Mouse (Mus musculus): ENCODE results near the gene Sync.

Gene Sync

DNA sequence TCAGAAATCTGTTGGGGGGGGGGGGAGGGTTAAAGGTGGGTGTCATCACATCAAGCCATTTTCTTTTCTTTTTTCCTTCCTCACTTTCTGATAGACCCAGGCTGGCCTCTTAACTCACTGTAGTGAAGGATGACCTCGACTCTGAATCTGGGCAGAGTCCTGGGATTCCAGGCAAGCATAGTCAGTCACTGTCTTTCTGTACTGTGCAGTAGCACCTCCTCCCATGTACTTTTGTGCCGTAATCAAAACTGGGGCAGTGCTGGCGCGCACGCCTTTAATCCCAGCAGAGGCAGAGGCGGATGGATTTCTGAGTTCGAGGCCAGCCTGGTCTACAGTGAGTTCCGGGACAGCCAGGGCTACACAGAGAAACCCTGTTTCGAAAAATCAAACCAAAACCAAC lies 16.4 kb downstream of the Sync start:
- CTCF ChIA-PET, result no interaction called here

DNA sequence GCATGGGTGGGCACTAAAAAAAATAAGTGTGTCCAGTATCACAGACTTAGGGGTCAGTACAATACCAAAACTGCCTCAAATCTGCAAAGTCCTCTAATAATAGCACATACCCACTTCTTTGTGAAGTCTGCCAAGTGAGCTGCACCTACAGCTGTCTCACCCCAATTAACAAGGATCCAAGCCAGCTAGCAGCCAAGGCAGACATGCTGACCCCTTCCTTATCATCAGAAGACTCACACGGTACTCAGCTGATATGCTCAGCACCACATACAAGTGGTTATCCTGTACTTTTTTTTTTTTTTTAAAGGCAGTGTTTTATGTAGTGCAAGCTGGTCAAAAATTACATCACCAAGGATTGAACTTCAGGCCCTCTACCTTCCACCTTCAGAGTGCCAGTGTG lies 16.9 kb downstream of the Sync start:
- CTCF ChIA-PET, result no interaction called here

DNA sequence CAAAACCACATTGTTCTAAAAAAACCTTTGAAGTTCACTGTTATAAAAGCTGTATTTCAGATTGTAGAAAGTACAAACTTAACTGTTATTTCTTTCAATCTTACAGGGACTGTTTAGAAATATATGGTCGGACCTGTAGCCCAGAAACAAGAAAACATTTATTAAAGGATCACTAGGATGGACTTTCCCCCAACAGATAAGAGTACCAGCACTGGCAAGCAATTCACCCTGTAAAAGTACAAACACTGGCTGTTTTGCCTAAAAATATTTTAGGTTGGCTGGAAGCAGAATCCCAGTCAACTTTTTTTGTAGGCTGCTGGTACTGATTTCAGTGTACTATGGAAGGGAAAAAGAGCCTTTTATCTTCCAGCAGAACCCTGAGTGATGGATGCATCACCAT lies 20.5 kb downstream of the Sync start:
- CTCF ChIA-PET, result interaction anchor here (0.7 kb wide), 1 partner anchor 32 kb away, joined by 3 read pairs; no protein-coding TSS in a partner anchor

DNA sequence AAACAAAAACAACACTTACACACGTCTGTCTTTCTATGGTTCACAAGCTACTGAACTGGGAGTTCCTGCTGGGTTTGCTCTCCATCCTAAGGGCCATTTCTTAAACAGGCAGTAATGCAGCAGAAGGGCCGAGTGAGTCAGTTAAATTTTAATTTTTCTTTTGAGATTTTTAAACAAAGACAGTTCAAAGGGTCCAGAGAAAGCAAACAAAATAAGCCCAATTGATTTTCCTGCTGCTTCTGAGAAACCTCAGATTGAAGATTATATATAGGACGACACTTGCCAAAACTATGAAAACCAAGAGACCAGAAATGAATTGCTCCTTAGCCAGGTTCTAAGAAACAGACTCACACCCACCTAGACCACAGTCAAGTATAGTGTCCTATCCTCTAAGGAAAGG lies 26.5 kb downstream of the Sync start:
- CTCF ChIA-PET, result no interaction called here

DNA sequence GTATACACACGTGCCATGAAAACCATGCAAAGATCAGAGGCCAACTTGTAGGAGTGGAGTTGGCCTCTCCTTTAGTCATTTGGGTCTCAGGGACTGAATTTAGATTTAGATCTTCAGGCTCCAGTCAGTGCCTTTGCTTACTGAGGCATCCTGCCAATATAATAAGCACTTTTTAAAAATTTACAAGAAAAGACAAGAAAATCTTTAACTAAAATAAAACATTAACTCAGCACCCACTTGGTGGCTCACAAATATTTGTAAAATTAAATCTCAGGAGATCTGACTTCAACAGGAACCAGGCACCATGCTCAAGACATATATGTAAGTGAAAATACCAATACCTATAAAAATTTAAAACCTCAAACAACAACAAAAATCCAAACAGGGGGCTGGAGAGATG lies 33.5 kb downstream of the Sync start:
- CTCF ChIA-PET, result interaction anchor here (0.6 kb wide), 1 partner anchor 515 kb away, joined by 4 read pairs; no protein-coding TSS in a partner anchor

DNA sequence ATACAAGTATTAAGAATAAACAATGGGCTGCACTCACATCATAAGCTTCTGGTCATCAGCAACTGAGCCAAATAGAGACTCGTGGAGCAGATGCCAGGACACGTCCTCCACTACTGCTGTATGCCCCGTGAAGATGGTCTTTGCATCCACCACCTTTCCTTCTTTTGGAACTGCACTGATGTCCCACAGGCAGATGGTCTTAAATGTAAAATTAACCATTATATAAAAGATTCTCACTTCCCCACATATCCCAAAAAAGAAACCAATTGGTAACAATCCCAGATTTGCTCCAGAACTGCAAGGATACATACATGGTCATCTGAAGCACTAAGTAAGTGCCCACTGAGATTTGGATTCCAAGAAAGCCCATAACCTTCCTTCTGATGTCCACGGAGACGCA lies 34.6 kb downstream of the Sync start:
- CTCF ChIA-PET, result no interaction called here

DNA sequence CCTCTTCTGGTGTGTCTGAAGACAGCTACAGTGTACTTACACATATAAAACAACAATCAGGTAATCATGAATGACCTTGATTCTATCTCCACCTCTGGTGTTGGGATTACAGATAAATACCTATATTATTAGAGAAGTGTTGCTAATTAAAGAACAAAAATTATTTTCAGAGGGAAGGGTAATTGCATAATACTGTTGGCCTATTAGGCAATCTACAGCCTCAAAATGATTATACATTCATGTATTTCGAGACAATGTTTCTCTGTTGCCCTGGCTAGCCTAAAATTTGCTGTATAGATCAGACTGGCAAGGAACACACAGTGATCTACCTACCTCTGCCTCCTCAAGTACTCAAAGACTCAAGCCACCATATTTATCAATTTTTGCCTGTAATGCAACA lies 36.1 kb downstream of the Sync start:
- CTCF ChIA-PET, result interaction anchor here (0.7 kb wide), 1 partner anchor 33 kb away, joined by 9 read pairs; no protein-coding TSS in a partner anchor

DNA sequence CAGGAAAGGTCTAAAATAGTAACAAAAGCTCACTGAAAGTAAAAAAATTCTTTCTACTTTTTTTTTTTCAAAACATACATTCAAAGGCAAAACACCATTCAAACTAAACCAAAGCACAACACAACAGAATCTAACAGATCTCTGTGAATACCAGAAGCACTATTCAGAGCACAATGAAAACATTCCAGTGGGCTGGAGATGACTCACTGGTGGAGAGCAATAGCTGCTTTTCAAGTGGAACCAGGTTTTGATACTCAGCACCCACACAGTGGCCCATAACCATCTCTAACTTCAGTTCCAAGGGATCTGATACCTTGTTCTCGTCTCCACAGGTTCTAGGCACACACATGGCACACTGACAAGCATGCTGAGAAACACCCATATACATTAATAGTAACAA lies 37.3 kb downstream of the Sync start:
- CTCF ChIA-PET, result interaction anchor here (0.6 kb wide), 1 partner anchor 10 kb away, joined by 7 read pairs; no protein-coding TSS in a partner anchor

DNA sequence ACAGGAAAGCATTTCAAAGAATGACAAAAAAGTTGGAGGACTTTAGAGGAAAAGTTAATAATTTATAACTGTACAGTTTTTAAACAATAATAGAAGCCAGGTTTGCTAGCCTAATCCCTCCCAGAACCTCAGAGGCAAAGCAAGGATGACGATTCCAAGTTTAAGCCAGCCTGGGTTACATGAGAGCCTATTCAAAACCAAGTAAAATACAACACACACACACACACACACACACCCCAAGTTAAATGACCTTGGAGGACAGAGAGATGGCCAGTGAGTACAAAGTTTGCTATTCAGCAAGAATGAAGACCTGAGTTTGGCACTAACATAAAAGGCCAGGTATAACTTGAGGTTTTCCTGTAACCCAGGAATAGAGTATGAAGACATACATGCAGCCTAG lies 38.8 kb downstream of the Sync start:
- CTCF ChIA-PET, result no interaction called here

DNA sequence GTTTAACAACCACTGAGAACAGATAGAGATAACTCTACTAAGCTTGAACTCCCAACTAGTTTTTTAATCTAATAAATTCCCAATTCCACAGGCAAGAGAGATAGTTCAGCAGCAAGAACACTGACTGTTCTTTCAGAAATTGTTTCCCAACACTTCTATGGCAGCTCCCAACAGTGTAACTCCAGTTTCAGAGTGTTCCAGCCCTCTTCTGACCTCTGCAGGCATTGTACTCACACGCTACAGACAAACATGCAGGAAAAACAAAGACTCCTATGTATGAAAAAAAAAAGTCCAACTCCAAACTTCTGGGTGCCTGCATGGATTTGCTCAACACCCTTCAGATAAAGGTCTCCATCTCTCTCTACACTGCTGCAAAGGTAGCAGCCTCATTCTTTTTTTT lies 45.4 kb downstream of the Sync start:
- CTCF ChIA-PET, result no interaction called here

DNA sequence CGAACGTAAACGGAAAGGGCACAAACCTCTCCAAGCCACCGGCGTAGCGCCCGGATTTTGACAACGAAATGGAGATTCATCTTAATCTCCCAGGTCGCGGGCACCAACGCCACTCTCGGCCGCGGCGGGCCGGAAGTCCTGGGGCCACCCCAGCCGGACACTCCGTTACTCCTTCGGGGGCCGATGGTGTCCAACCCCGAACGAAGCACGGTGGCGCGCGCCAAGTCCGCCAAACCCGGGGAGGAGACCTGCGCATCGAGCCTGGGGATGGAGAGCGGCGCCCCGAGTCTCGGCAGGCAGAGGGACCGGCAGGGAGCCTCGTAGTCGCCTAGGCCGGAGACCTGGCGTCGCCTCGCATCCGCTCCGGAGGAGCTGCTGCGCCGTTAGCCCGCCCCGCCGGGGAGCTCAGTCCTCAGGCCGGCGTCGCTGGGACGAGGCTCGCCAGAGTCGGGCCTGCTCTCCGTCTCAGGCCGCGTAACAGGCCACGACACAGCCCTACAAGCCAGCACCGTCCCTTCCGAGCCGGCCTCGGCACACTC lies 47.3 kb downstream of the Sync start:
- CTCF ChIA-PET, result interaction anchor here (0.7 kb wide), 1 partner anchor 10 kb away, joined by 7 read pairs; no protein-coding TSS in a partner anchor

DNA sequence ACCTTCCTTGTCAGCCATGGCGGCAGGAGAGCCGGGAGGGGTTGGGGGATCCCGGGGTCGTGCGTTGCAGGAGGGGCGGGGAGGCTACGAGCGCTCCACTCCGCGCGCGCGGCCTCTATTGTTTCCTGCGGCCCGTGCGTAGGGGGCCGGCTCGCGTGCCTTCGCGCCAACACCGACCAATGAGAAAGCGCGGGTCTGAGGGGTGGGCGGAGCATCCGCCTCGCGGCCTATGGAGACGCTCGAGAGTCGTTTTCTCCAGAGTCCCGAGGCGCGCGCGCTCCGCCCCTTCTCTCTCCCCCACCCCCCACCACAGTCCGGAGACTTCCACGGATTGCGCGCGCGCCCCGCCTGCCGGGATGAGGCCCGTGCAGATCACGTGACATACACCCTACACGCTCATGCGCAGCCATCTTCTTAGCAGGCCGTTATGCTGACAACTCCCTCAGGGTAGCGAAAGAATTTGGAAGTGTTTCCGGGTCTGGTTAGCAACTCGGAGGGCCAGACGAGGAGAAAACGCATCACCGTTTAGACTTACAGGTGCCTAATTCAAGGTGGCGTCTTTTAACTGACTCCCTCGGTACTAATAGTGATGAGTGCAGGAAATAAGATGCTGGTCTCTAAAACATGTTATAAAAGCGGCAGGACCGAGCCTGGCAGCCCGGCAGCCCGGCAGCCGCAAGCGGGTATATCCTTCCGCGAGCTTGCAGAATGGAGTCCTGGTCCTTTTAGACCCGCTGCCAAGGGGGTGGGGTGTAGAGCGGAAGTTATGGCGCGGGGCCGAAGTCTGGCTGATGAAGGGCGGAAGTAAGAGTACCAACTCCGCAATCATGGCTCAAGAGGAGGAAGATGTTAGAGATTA lies 48.0 kb downstream of the Sync start, which contains the start of the genes Rbbp4 and Zbtb8os:
Gene Rbbp4, minus strand, starts transcription at position 155 of the 859 bp plus-strand sequence.
Gene Zbtb8os, plus strand, starts transcription at position 480 of the 859 bp plus-strand sequence.
- CTCF ChIA-PET, result no interaction called here

DNA sequence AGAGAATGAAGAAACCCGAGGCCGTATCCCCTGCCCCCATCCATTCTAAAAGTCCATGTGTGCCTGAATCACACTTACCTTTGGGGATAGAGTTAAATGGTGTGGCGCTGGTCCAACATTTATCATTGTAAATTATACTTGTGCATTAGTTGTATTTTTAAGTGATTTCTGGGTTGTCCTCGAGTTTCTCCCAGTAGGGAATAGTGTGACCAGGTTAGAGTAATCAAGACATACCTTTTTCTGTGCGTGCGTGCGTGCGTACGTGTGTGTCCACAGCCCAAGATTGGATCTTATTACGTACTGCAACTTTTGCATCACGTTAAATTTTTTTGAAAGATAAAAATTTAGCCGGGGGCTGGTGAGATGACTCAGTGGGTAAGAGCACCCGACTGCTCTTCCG lies 48.9 kb downstream of the Sync start:
- CTCF ChIA-PET, result no interaction called here

DNA sequence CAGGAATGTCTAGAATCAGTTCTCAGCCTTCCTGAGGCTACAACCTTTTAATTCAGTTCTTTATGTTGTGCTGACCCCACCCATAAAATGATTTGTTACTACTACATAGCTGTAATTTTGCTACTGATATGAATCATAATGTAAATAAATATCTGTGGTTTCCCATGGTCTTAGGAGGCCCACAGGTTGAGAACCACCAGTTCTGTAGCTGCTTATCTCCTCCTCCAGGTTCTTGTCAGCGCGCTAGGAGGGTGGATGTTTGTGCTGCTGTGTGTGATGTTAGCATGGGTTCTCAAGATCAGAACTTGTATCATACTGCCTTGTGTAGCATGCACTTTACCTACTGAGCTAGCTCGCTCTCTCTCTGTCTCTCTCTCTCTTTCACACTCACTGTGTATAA lies 52.3 kb downstream of the Sync start:
- CTCF ChIA-PET, result interaction anchor here (0.6 to 0.7 kb wide), 2 partner anchors 32 to 125 kb away, joined by 3 to 8 read pairs; no protein-coding TSS in a partner anchor

DNA sequence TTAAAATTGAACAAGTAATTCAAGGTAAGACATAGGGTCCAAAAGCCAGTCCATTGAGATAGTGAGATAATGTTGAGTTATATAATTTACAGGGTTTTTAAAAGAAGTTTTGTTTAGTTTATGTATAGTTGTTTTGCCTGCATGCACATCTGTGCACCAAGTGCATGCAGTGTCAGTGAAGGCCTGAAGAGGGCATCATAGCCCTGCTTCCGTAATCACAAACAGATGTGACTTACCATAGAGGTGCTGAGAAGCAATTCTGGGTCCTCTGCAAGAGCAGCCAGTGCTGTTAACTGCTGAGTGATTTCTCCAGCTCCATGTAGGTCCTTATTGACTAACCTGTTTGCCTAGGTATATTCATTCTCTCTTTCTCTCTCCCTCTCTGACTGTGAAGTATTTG lies 54.5 kb downstream of the Sync start:
- CTCF ChIA-PET, result no interaction called here

DNA sequence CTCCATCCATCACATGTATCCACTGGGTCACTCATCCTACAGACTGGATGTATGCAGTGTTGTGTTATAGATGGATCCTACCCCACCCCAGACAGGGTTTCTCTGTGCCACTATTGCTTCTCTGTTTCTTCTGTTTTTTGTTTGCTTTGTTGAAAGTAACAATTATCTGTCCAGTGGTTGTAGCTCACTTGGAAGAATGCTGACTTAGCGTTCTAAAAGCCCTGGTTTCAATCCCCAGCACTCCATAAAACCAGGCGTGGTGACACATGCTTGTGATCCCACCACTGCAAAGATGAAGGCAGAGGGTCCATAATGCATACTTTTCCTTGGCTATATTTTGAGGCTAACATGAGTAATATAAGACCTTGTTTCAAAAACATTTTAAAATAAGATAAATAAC lies 55.3 kb downstream of the Sync start:
- CTCF ChIA-PET, result no interaction called here

DNA sequence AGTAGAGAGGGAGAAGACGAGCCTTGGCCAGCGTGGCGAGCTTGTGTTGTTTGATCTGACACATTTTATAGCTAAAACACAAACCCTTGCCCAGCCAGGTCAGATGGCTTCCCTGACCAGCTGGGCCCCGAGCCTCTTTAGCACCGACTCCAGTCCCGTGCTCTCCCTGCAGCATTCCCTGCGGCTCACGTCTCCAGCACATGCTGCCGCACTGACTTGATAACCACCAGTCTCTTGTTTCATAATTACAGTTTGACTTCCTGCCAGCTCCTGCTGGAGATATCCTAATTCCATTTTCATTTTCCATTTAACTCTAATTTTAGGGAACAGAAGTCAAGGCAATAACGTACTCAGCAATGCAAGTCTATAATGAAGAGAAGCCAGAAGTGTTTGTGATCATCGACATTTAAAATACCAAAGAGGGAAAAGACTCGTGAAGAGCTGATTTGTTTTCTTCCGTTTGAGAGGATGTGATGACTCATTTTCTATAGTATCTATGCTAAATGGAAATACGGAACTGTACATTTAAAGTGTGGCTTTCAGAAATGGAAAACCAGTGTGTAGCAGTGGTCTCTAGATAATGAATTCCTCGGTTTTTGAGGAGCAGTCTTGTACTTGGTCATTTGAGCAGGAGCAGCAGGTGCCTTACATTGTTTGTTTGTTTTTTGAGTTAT lies 59.2 kb downstream of the Sync start:
- CTCF ChIA-PET, result no interaction called here

DNA sequence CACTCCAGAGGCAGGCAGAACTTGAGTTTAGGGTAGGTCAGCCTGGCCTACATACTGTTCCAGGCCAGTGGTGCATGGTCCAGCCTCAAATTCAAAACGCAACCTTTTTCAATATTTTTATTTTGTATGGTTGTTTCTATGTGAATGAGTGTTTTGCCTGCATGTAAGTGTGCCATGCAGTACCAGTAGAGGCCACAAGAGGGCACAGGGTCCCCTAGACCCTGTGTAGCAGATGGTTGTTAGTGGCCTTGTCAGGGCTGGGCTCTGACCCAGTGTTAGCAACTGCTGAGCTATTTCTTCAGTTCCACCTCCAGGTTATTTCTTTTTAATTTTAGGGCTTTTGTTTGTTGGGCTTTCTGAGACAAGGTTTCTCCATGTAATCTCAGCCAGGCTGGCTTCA lies 63.2 kb downstream of the Sync start:
- CTCF ChIA-PET, result interaction anchor here (0.6 to 1.4 kb wide), 3 partner anchors 102 to 258 kb away, joined by 3 to 5 read pairs (median 4); no protein-coding TSS in a partner anchor

DNA sequence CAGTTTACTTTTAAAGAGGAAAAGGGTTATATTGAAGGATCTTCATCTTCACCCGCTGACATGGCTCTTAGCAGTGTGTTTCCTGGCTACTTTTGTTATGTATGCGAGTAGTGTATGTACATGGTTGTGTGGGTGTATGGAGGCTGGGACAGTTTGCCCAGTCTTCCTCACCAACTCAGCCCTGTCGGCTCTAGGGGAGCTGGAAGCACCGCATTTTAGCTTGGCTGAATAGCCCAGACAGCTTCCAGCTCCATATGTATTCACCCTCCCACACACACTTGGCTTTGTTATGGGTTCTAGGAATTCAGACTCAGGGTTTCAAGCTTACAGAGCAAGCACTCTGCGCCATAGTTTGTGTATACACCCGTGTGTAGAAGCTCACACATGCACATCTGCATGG lies 63.7 kb downstream of the Sync start:
- CTCF ChIA-PET, result interaction anchor here (0.6 to 1.4 kb wide), 2 partner anchors 101 to 257 kb away, joined by 3 to 4 read pairs; no protein-coding TSS in a partner anchor

DNA sequence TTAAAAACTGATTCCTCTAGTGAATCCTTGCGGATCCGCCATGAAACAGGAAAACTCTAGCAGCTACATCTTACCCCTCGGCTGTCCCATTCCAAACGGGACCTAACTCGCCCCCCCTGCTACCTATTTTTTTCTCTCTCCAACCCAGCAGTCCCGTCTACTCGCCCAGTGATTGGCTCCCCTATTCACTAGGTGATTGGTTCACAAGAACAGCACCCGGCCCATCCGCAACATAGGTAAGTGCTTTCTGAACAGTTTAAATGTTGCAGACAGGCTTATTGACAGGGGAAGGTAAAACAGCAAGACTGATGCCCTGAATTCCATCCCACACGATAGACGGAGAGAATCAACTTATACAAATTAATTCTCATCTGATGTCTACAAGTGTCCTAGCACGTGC lies 65.8 kb downstream of the Sync start:
- CTCF ChIA-PET, result no interaction called here

DNA sequence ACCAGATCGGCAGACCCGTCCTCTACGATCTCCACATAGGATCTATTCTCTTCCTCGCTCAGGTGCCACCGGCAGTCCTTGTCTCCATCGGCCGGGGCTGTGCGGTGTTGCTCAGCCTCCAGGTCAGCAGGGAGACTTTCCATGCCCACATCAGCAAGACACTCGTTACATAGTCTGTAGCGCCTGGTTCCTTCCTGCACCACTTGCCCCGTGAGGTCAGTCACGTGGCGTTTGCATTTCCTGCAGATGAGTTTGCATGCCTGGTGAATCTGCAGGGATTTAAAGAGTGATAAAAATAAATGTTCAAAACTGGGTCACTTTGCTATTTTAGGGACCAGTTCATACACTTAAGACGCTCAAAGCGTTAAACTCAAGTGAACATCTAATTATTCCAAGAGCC lies 66.8 kb downstream of the Sync start:
- CTCF ChIA-PET, result no interaction called here

DNA sequence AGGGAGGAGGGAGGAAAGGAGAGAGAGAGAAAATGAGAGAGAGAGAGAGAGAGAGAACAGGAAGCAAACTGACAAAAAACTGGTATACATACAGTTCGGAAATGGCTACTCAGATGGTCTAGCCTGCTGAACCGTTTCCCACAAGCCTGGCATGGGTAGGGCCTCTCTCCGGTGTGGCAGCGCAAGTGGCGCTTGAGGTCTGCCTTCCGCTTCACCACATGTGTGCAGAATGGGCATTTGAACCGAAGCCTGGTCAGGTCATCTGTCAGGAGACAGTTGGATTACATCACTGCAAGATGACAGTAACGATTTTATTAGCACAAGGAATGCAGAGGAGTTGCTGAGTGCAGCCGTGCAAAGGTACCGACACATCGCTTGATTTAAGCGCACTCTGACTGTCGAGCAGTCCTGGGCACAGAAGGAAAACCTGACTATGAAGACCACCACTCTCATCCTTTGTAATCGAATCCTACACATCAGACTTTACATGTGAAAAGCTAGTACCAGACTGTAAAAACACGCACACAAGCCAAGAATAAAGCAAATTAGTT lies 70.3 kb downstream of the Sync start:
- CTCF ChIA-PET, result no interaction called here

All from spleen, embryonic (tissue).